ENCODE assay signal across 12 mouse cellular contexts in genomic region chr9:41374591-41375481, GRCm38 (mm10).
DNase-seq lines count a peak whose midpoint lies in the region; ATAC-seq lines count a peak whose summit lies in the region.
"Had no signal": no experiment of that assay in that cellular context is flagged by ENCODE, and none has a peak within 500 bp of the region (broad histone marks: within the 10 kb centered on the region; RNA-seq: fewer than 3 reads in every experiment).

No protein-coding gene starts in this region.

- WGBS in forebrain, embryonic 13.5 days: 20% methylated on average over 14 of the region's 14 CpGs
- WGBS in limb, embryonic 15.5 days: 41% methylated on average over 14 of the region's 14 CpGs

- peaks cover 57% of the 10 kb centered on the region for H3K4me1 ChIP-seq in forebrain, embryonic 13.5 days
- peaks cover 35% of the 10 kb centered on the region for H3K4me1 ChIP-seq in limb, embryonic 15.5 days

- no peaks in the 10 kb centered on the region for H3K9me3 ChIP-seq in forebrain, embryonic 13.5 days (replicated peaks)
- no peaks in the 10 kb centered on the region for H3K9me3 ChIP-seq in limb, embryonic 15.5 days

- no peaks in the 10 kb centered on the region for H3K27me3 ChIP-seq in forebrain, embryonic 13.5 days
- no peaks in the 10 kb centered on the region for H3K27me3 ChIP-seq in limb, embryonic 15.5 days

- H3K4me2 ChIP-seq in forebrain, embryonic 13.5 days: peak overlapping the region; percentile 39
- no peak overlapping the region for H3K4me2 ChIP-seq in limb, embryonic 15.5 days

- DNase-seq in right cerebral cortex, postnatal 4 days: peak; percentile 21
- no peak for DNase-seq in right cerebral cortex, postnatal 25 days
- peak; percentile 7 for DNase-seq in retina, postnatal 1 day
- DNase-seq in ovary, adult 18-20 months (ENCODE audit: low spot score): no peak
- DNase-seq in kidney, postnatal 25 days: no peak
- DNase-seq in spleen, postnatal 10 days (ENCODE audit: low spot score in 2 of 2): no peak
- DNase-seq: adrenal gland, postnatal 36 days; gastrocnemius, postnatal 25 days; kidney, postnatal 14 days; liver, postnatal 0 days had no signal

- H3K9ac ChIP-seq in forebrain, embryonic 13.5 days: peak overlapping the region; percentile 41
- no peak overlapping the region for H3K9ac ChIP-seq in limb, embryonic 15.5 days
- H3K9ac ChIP-seq: liver, postnatal 0 days had no signal

- peak overlapping the region; percentile 90 for H3K27ac ChIP-seq in forebrain, embryonic 13.5 days
- H3K27ac ChIP-seq in limb, embryonic 15.5 days: peak overlapping the region; percentile 48

- no peak overlapping the region for H3K4me3 ChIP-seq in forebrain, embryonic 13.5 days
- H3K4me3 ChIP-seq in limb, embryonic 15.5 days: no peak overlapping the region

- no peak for ATAC-seq in forebrain, embryonic 13.5 days
- no peak for ATAC-seq in limb, embryonic 15.5 days (ENCODE audit: insufficient number of reproducible peaks, low FRiP score, low TSS enrichment, low read depth)
- ATAC-seq: liver, postnatal 0 days had no signal

- no peaks in the 10 kb centered on the region for H3K36me3 ChIP-seq in forebrain, embryonic 13.5 days (ENCODE audit: poor library complexity, severe bottlenecking)
- H3K36me3 ChIP-seq in limb, embryonic 15.5 days: no peaks in the 10 kb centered on the region

Comparison
In these comparisons a context has a peak if more than half of its experiments do, and no peak if none do; other contexts are left out.
1. DNase-seq: peak in right cerebral cortex, postnatal 4 days (single experiment) and retina, postnatal 1 day (single experiment); none in right cerebral cortex, postnatal 25 days (single experiment), ovary, adult 18-20 months (single experiment), kidney, postnatal 25 days (0 of 2) and spleen, postnatal 10 days (0 of 2).